ENCODE assay signal across 19 mouse cellular contexts in genomic region chr3:129494731-129495130, GRCm38 (mm10). TPM values are rescaled to one million over a fixed set of nuclear protein-coding genes. Genes with fewer than 3 reads are reported as not detected.
DNase-seq lines count a peak whose midpoint lies in the region; ATAC-seq and TF ChIP-seq lines count a peak whose summit lies in the region.
"Had no signal": no experiment of that assay in that cellular context is flagged by ENCODE, and none has a peak within 500 bp of the region (broad histone marks: within the 10 kb centered on the region; RNA-seq: fewer than 3 reads in every experiment).

No protein-coding gene starts in this region.

- 94% methylated on average over 4 of the region's 4 CpGs for WGBS in kidney, embryonic 14.5 days
- 64% methylated on average over 4 of the region's 4 CpGs for whole genome bisulfite sequencing in liver, adult 2 months
- WGBS in liver, embryonic 12.5 days (ENCODE audit: insufficient replicate concordance) = 73% methylated on average over 4 of the region's 4 CpGs

- H3K9me3 ChIP-seq in kidney, embryonic 14.5 days (ENCODE audit: control insufficient read depth, low read length) = no peaks in the 10 kb centered on the region
- H3K9me3 ChIP-seq in liver, embryonic 12.5 days (replicated peaks) = no peaks in the 10 kb centered on the region
- H3K9me3 ChIP-seq: embryonic facial prominence, embryonic 10.5 days; forebrain, embryonic 13.5 days; heart, embryonic 12.5 days; hindbrain, embryonic 12.5 days had no signal

- H3K27ac ChIP-seq in kidney, embryonic 14.5 days (ENCODE audit: low read depth, low read length) = no peak overlapping the region
- H3K27ac ChIP-seq in liver, adult 2 months (replicated peaks; ENCODE audit: insufficient read depth, low read depth, low read length) = no peak overlapping the region
- H3K27ac ChIP-seq in liver, embryonic 12.5 days = no peak overlapping the region
- H3K27ac ChIP-seq: embryonic facial prominence, embryonic 10.5 days; forebrain, embryonic 13.5 days; hindbrain, embryonic 12.5 days had no signal

- no peak for TF ChIP-seq POLR2A in liver, adult 2 months (IDR thresholded peaks at IDR 0.05; ENCODE audit: extremely low read depth, insufficient read depth, low read length)

- intact Hi-C loops in heart, postnatal 36 days (cut with DNase I) = no loop called here

- no peak for ATAC-seq in kidney, embryonic 14.5 days (ENCODE audit: low FRiP score, low TSS enrichment)
- no peak for ATAC-seq in liver, embryonic 12.5 days
- ATAC-seq: forebrain, embryonic 13.5 days; forebrain, postnatal 0 days; hindbrain, embryonic 16.5 days had no signal

- H3K9ac ChIP-seq in kidney, embryonic 14.5 days (ENCODE audit: low read depth, low read length) = no peak overlapping the region
- H3K9ac ChIP-seq in liver, adult 2 months (ENCODE audit: low read depth, low read length) = no peak overlapping the region
- H3K9ac ChIP-seq in liver, embryonic 12.5 days = no peak overlapping the region
- H3K9ac ChIP-seq: forebrain, embryonic 13.5 days; forebrain, postnatal 0 days; heart, embryonic 12.5 days; hindbrain, embryonic 12.5 days had no signal

- H3K4me1 ChIP-seq in kidney, embryonic 14.5 days (ENCODE audit: control insufficient read depth, insufficient read depth, low read length) = no peaks in the 10 kb centered on the region
- H3K4me1 ChIP-seq in liver, adult 2 months (ENCODE audit: control insufficient read depth, insufficient read depth, low read length) = peaks cover 3% of the 10 kb centered on the region; the same call in 1 of the 2 replicates
- H3K4me1 ChIP-seq in liver, embryonic 12.5 days = no peaks in the 10 kb centered on the region
- H3K4me1 ChIP-seq: embryonic facial prominence, embryonic 10.5 days; forebrain, embryonic 13.5 days; heart, embryonic 12.5 days; hindbrain, embryonic 12.5 days had no signal

- no peak overlapping the region for H3K4me3 ChIP-seq in kidney, embryonic 14.5 days (ENCODE audit: low read length)
- no peak overlapping the region for H3K4me3 ChIP-seq in liver, adult 2 months (ENCODE audit: insufficient read depth, low read depth, low read length)
- H3K4me3 ChIP-seq in liver, embryonic 12.5 days = no peak overlapping the region
- H3K4me3 ChIP-seq: embryonic facial prominence, embryonic 10.5 days; forebrain, embryonic 13.5 days; heart, embryonic 12.5 days; hindbrain, embryonic 12.5 days had no signal

- H3K36me3 ChIP-seq in kidney, embryonic 14.5 days (ENCODE audit: control insufficient read depth, insufficient read depth, low read length) = no peaks in the 10 kb centered on the region
- no peaks in the 10 kb centered on the region for H3K36me3 ChIP-seq in liver, adult 2 months (ENCODE audit: control insufficient read depth, insufficient read depth, low read length)
- no peaks in the 10 kb centered on the region for H3K36me3 ChIP-seq in liver, embryonic 12.5 days
- H3K36me3 ChIP-seq in splenic B cell, adult 2 months (ENCODE audit: control insufficient read depth, insufficient read depth, low read length, poor library complexity, severe bottlenecking) = no peaks in the 10 kb centered on the region
- H3K36me3 ChIP-seq: embryonic facial prominence, embryonic 10.5 days; heart, embryonic 12.5 days; hindbrain, embryonic 12.5 days had no signal

- peak; percentile 65 to 68 for DNase-seq in cerebellum, postnatal 10 days
- no peak for DNase-seq in cerebellum, adult 8-10 months
- DNase-seq in kidney, postnatal 10 days = peak; percentile 14
- DNase-seq in liver, adult 2 months (ENCODE audit: extremely low read depth, low read depth, low spot score) = peak; percentile 80
- peak; percentile 5 for DNase-seq in splenic B cell, adult 2 months (ENCODE audit: low read depth, low spot score)
- DNase-seq in heart, postnatal 36 days = no peak
- DNase-seq: adrenal gland, adult 8-10 months; adrenal gland, postnatal 36 days; cerebellum, adult 2 months; forebrain, postnatal 0 days; gastrocnemius, postnatal 14 days; heart, postnatal 4 days had no signal

- no peak for TF ChIP-seq CTCF in liver, adult 2 months (IDR thresholded peaks at IDR 0.05; ENCODE audit: low read depth, low read length)

- no peak overlapping the region for H3K4me2 ChIP-seq in kidney, embryonic 14.5 days (replicated peaks; ENCODE audit: low read depth, low read length)
- no peak overlapping the region for H3K4me2 ChIP-seq in liver, embryonic 12.5 days
- H3K4me2 ChIP-seq: forebrain, embryonic 13.5 days; heart, embryonic 12.5 days; hindbrain, embryonic 12.5 days had no signal

- no peaks in the 10 kb centered on the region for H3K79me2 ChIP-seq in liver, adult 2 months (ENCODE audit: control insufficient read depth, insufficient read depth, low read length)

- H3K27me3 ChIP-seq in kidney, embryonic 14.5 days (ENCODE audit: control insufficient read depth, insufficient read depth, low read length) = no peaks in the 10 kb centered on the region
- H3K27me3 ChIP-seq in liver, adult 2 months (ENCODE audit: control insufficient read depth, insufficient read depth, low read length) = no peaks in the 10 kb centered on the region
- H3K27me3 ChIP-seq in liver, embryonic 12.5 days (replicated peaks) = no peaks in the 10 kb centered on the region
- no peaks in the 10 kb centered on the region for H3K27me3 ChIP-seq in splenic B cell, adult 2 months (ENCODE audit: control insufficient read depth, insufficient read depth, low read length, poor library complexity, severe bottlenecking)
- H3K27me3 ChIP-seq: forebrain, embryonic 13.5 days; heart, embryonic 12.5 days; hindbrain, embryonic 12.5 days had no signal

RNA-seq across cellular contexts. Expression of gene Elovl6, which starts 37.4 kb away (rescaled TPM):
- polyA plus RNA-seq in kidney, embryonic 14.5 days (2014; fragmentation: Nextera tagmentation; extraction: Ambion mirVana) = 38.9 and 50.4 TPM in 2 replicates
- total RNA-seq in liver, adult 2 months (2014; rRNA removed) = 30.5 and 44.3 TPM in 2 replicates
- 44.6 and 70.5 TPM in 2 replicates for polyA plus RNA-seq in liver, adult 2 months (2012; rRNA removed)
- polyA plus RNA-seq in liver, embryonic 12.5 days (2016; fragmentation: Nextera tagmentation; extraction: Ambion mirVana) = 14.3 and 14.8 TPM in 2 replicates
- total RNA-seq in heart, postnatal 36 days (2021) = 1 to 10 TPM in 1 of 2 experiments, under 1 TPM in 1; 0.65 to 3.6 TPM

Comparison
In these comparisons a context has a peak if more than half of its experiments do, and no peak if none do; other contexts are left out.
1. DNase-seq: peak in cerebellum, postnatal 10 days (2 of 2), kidney, postnatal 10 days (single experiment), liver, adult 2 months (single experiment) and splenic B cell, adult 2 months (single experiment); none in cerebellum, adult 8-10 months (single experiment) and heart, postnatal 36 days (0 of 2).